Mouse (Mus musculus) hindbrain, embryonic 16.5 days (tissue): Measurements from ENCODE around the gene Nfix. TPM values are rescaled to one million over a fixed set of nuclear protein-coding genes. Genes with fewer than 3 reads are reported as not detected.

Source experiments
- ATAC-seq: fragments of 200-750 bp; cut with Nextera tagmentation; 2 replicates; pipeline ENCODE4 v1.8.0; 2017; ENCODE audit warnings: moderate TSS enrichment, moderate library complexity
- H3K27ac ChIP-seq: fragments of 300-500 bp; sonication (generic); 2 replicates; pipeline ENCODE4 v1.5.1; 2014; ENCODE audit warnings: low read depth, mild to moderate bottlenecking, control low read depth, low read length, moderate library complexity
- H3K27me3 ChIP-seq: fragments of 300-500 bp; sonication (generic); replicated peaks from 2 replicates; pipeline ENCODE4 v1.6.1; 2014; ENCODE audit warnings: low read length; ENCODE audit not compliant: control insufficient read depth, insufficient read depth
- H3K36me3 ChIP-seq: fragments of 300-500 bp; sonication (generic); 2 replicates; pipeline ENCODE4 v1.6.1; 2014; ENCODE audit warnings: mild to moderate bottlenecking, low read length, moderate library complexity, mixed read lengths; ENCODE audit not compliant: control insufficient read depth, insufficient read depth
- H3K4me1 ChIP-seq: fragments of 300-500 bp; sonication (generic); 2 replicates; pipeline ENCODE4 v1.6.1; 2014; ENCODE audit warnings: low read depth, low read length; ENCODE audit not compliant: control insufficient read depth, insufficient read depth
- H3K4me2 ChIP-seq: fragments of 300-500 bp; sonication (generic); 2 replicates; pipeline ENCODE4 v1.6.1; 2014; ENCODE audit warnings: mild to moderate bottlenecking, low read length, control low read depth, moderate library complexity
- H3K4me3 ChIP-seq: fragments of 300-500 bp; sonication (generic); 2 replicates; pipeline ENCODE4 v1.5.1; 2014; ENCODE audit warnings: mild to moderate bottlenecking, low read length, control low read depth, moderate library complexity
- H3K9ac ChIP-seq: fragments of 300-500 bp; sonication (generic); 2 replicates; pipeline ENCODE4 v1.6.1; 2014; ENCODE audit warnings: low read depth, mild to moderate bottlenecking, control low read depth, low read length, moderate library complexity
- H3K9me3 ChIP-seq: fragments of 300-500 bp; sonication (generic); 2 replicates; pipeline ENCODE4 v1.6.1; 2014; ENCODE audit warnings: mild to moderate bottlenecking, low read length, moderate library complexity; ENCODE audit not compliant: control insufficient read depth
- WGBS: fragments of 180-500 bp; shearing (Covaris S2); extraction: QIAGEN DNeasy Blood & Tissue Kit; methylation state at CpG from one replicate; pipeline ENCODE4 v1.1.7; 2014; 5-methylcytosine and 5-hydroxymethylcytosine counted together
- polyA plus RNA-seq: library from polyadenylated mRNA; unstranded; fragments of >200 nt; fragmentation: Nextera tagmentation; extraction: Ambion mirVana; gene quantifications from 2 replicates; pipeline ENCODE4 v1.2.1, GENCODE M21; 2015

Nfix gene
- polyA plus RNA-seq, 1 experiment from 2014 or later: 109 TPM

- peaks cover 2% of the 10 kb centered on the region; the same call in 1 of the 2 replicates for H3K27me3 ChIP-seq
- no peak overlapping the region for H3K4me3 ChIP-seq
- H3K4me1 ChIP-seq: peaks cover 16% of the 10 kb centered on the region
- peak overlapping the region; percentile 10; the same call in 1 of the 2 replicates for H3K4me2 ChIP-seq
- peak overlapping the region; percentile 45 for H3K9ac ChIP-seq
- H3K9me3 ChIP-seq: no peaks in the 10 kb centered on the region
- peak; percentile 34 for ATAC-seq
- H3K36me3 ChIP-seq: no peaks in the 10 kb centered on the region
- H3K27ac ChIP-seq: peak overlapping the region; percentile 69
- WGBS: 21% methylated on average over 19 of the region's 19 CpGs
Measured at GRCm38 (mm10) chr8:84814555-84815441, 14.7 kb upstream of the Nfix start.

GRCm38 (mm10) chr8:84814240-84814554 is 14.1 kb upstream of the Nfix start:
- H3K9me3 ChIP-seq: no peaks in the 10 kb centered on the region
- peaks cover 2% of the 10 kb centered on the region; the same call in 1 of the 2 replicates for H3K27me3 ChIP-seq
- no peaks in the 10 kb centered on the region for H3K36me3 ChIP-seq
- H3K27ac ChIP-seq: peak overlapping the region; percentile 14
- 64% methylated on average over 11 of the region's 11 CpGs for WGBS
- no peak overlapping the region for H3K9ac ChIP-seq
- peaks cover 16% of the 10 kb centered on the region for H3K4me1 ChIP-seq
- peak; percentile 15 for ATAC-seq
- H3K4me2 ChIP-seq: no peak overlapping the region
- H3K4me3 ChIP-seq: no peak overlapping the region

- H3K4me1 ChIP-seq: peaks cover 16% of the 10 kb centered on the region
- H3K36me3 ChIP-seq: no peaks in the 10 kb centered on the region
- no peak overlapping the region for H3K4me2 ChIP-seq
- 82% methylated on average over 3 of the region's 3 CpGs for whole genome bisulfite sequencing
- H3K27me3 ChIP-seq: peaks cover 2% of the 10 kb centered on the region; the same call in 1 of the 2 replicates
- peak overlapping the region; percentile 14 for H3K27ac ChIP-seq
- H3K9ac ChIP-seq: 0 out of 2 replicates have a peak overlapping the region, but pooled peaks have one; percentile 8
- no peak for ATAC-seq
- H3K4me3 ChIP-seq: no peak overlapping the region
- no peaks in the 10 kb centered on the region for H3K9me3 ChIP-seq
Measured at GRCm38 (mm10) chr8:84813830-84814229, 13.7 kb upstream of the Nfix start.

- Histone ChIP-seq H3K4me1 (peaks cover 16% of the 10 kb centered on the region), H3K9me3 (no peaks in the 10 kb centered on the region), H3K27ac (no peak overlapping the region; the same call in 1 of the 2 replicates), H3K27me3 (peaks cover 2% of the 10 kb centered on the region; the same call in 1 of the 2 replicates), H3K4me3 (no peak overlapping the region), H3K4me2 (no peak overlapping the region), H3K9ac (no peak overlapping the region), H3K36me3 (no peaks in the 10 kb centered on the region)
- 2% methylated on average over 5 of the region's 5 CpGs for WGBS
- ATAC-seq: no peak
Measured at GRCm38 (mm10) chr8:84813059-84813458, 12.9 kb upstream of the Nfix start.

- Histone ChIP-seq H3K27me3 (peaks cover 2% of the 10 kb centered on the region; the same call in 1 of the 2 replicates), H3K36me3 (no peaks in the 10 kb centered on the region), H3K9ac (peak overlapping the region; percentile 64), H3K27ac (peak overlapping the region; percentile 59), H3K4me2 (peak overlapping the region; percentile 76), H3K4me3 (peak overlapping the region; percentile 38), H3K4me1 (peaks cover 16% of the 10 kb centered on the region), H3K9me3 (no peaks in the 10 kb centered on the region)
- ATAC-seq: no peak
- WGBS: 12% methylated on average over 10 of the region's 10 CpGs
Measured at GRCm38 (mm10) chr8:84811303-84811702, 11.2 kb upstream of the Nfix start.

GRCm38 (mm10) chr8:84810896-84811295 is 10.8 kb upstream of the Nfix start:
- Histone ChIP-seq H3K9me3 (no peaks in the 10 kb centered on the region), H3K36me3 (no peaks in the 10 kb centered on the region), H3K27me3 (peaks cover 5% of the 10 kb centered on the region; the same call in 1 of the 2 replicates), H3K4me3 (peak overlapping the region; percentile 38), H3K9ac (peak overlapping the region; percentile 64), H3K4me1 (peaks cover 16% of the 10 kb centered on the region), H3K27ac (peak overlapping the region; percentile 59), H3K4me2 (peak overlapping the region; percentile 76)
- WGBS: under 1% methylated on average over 32 of the region's 32 CpGs
- ATAC-seq: peak; percentile 85

GRCm38 (mm10) chr8:84809941-84810280 is 9.8 kb upstream of the Nfix start:
- Histone ChIP-seq H3K27ac (no peak overlapping the region), H3K9me3 (no peaks in the 10 kb centered on the region), H3K36me3 (no peaks in the 10 kb centered on the region), H3K4me3 (no peak overlapping the region), H3K9ac (no peak overlapping the region), H3K4me1 (peaks cover 11% of the 10 kb centered on the region), H3K27me3 (peaks cover 5% of the 10 kb centered on the region; the same call in 1 of the 2 replicates), H3K4me2 (no peak overlapping the region)
- WGBS: 60% methylated on average over 5 of the region's 5 CpGs
- ATAC-seq: no peak

- no peak overlapping the region for H3K9ac ChIP-seq
- no peaks in the 10 kb centered on the region for H3K9me3 ChIP-seq
- 48% methylated on average over 12 of the region's 12 CpGs for WGBS
- no peaks in the 10 kb centered on the region for H3K36me3 ChIP-seq
- no peak overlapping the region for H3K27ac ChIP-seq
- peaks cover 3% of the 10 kb centered on the region; the same call in 1 of the 2 replicates for H3K27me3 ChIP-seq
- no peak overlapping the region for H3K4me3 ChIP-seq
- ATAC-seq: no peak
- no peak overlapping the region for H3K4me2 ChIP-seq
- H3K4me1 ChIP-seq: peaks cover 6% of the 10 kb centered on the region
Measured at GRCm38 (mm10) chr8:84809109-84809940, 9.2 kb upstream of the Nfix start.

- Histone ChIP-seq H3K27ac (no peak overlapping the region), H3K9ac (no peak overlapping the region), H3K4me3 (no peak overlapping the region), H3K4me2 (no peak overlapping the region), H3K27me3 (peaks cover 16% of the 10 kb centered on the region), H3K9me3 (no peaks in the 10 kb centered on the region), H3K36me3 (no peaks in the 10 kb centered on the region), H3K4me1 (peaks cover 1% of the 10 kb centered on the region)
- 94% methylated on average over 5 of the region's 5 CpGs for WGBS
- ATAC-seq: no peak
Measured at GRCm38 (mm10) chr8:84806031-84806430, 5.9 kb upstream of the Nfix start.
